28 mouse cellular contexts compared by ENCODE assay signal in genomic region chr17:15337906-15338305, GRCm38 (mm10).
"Had no signal": no experiment of that assay in that cellular context is flagged by ENCODE, and none has a peak within 500 bp of the region (broad histone marks: within the 10 kb centered on the region; RNA-seq: fewer than 3 reads in every experiment).

No protein-coding gene starts in this region.

- H3K4me2 ChIP-seq: heart, embryonic 11.5 days; heart, embryonic 13.5 days; heart, embryonic 15.5 days; hindbrain, embryonic 13.5 days; hindbrain, embryonic 15.5 days; kidney, embryonic 15.5 days; limb, embryonic 12.5 days; liver, embryonic 11.5 days; liver, embryonic 13.5 days; liver, embryonic 15.5 days had no signal

- H3K27ac ChIP-seq: heart, embryonic 13.5 days; heart, embryonic 15.5 days; hindbrain, embryonic 13.5 days; hindbrain, embryonic 15.5 days; hindbrain, postnatal 0 days; kidney, embryonic 15.5 days; kidney, postnatal 0 days; limb, embryonic 10.5 days; limb, embryonic 12.5 days; liver, embryonic 13.5 days; liver, embryonic 15.5 days had no signal

- H3K4me1 ChIP-seq: heart, embryonic 15.5 days; liver, embryonic 13.5 days; liver, embryonic 15.5 days had no signal

- DNase-seq: gastrocnemius, postnatal 14 days; gastrocnemius, postnatal 36 days; heart, adult 18-20 months; heart, postnatal 14 days; heart, postnatal 36 days; kidney, adult 11 months; kidney, adult 2 months; kidney, adult 9 months; kidney, postnatal 14 days; kidney, postnatal 36 days; layer of hippocampus, adult 9-11 months; layer of hippocampus, postnatal 36 days; liver; liver, embryonic 13.5 days; liver, postnatal 0 days had no signal

- H3K36me3 ChIP-seq: heart, embryonic 13.5 days; heart, embryonic 15.5 days; hindbrain, embryonic 13.5 days; hindbrain, embryonic 15.5 days; kidney, embryonic 15.5 days; limb, embryonic 10.5 days; limb, embryonic 12.5 days; liver, embryonic 13.5 days; liver, embryonic 15.5 days had no signal

- ATAC-seq: hindbrain, postnatal 0 days; intestine, embryonic 16.5 days; liver, postnatal 0 days had no signal

- H3K4me3 ChIP-seq: heart, embryonic 13.5 days; heart, embryonic 15.5 days; hindbrain, embryonic 13.5 days; hindbrain, embryonic 15.5 days; kidney, embryonic 15.5 days; limb, embryonic 10.5 days; limb, embryonic 12.5 days; liver, embryonic 13.5 days; liver, embryonic 15.5 days had no signal

- H3K9ac ChIP-seq: heart, embryonic 13.5 days; heart, embryonic 15.5 days; hindbrain, embryonic 13.5 days; hindbrain, embryonic 15.5 days; kidney, embryonic 15.5 days; limb, embryonic 12.5 days; liver, embryonic 13.5 days; liver, embryonic 15.5 days; liver, postnatal 0 days had no signal

- H3K27me3 ChIP-seq: heart, embryonic 13.5 days; heart, embryonic 15.5 days; hindbrain, embryonic 15.5 days; kidney, embryonic 15.5 days; limb, embryonic 12.5 days; liver, embryonic 13.5 days; liver, embryonic 15.5 days had no signal

- H3K9me3 ChIP-seq: heart, embryonic 13.5 days; heart, embryonic 15.5 days; hindbrain, embryonic 13.5 days; hindbrain, embryonic 15.5 days; kidney, embryonic 15.5 days; limb, embryonic 10.5 days; limb, embryonic 12.5 days; liver, embryonic 13.5 days; liver, embryonic 15.5 days had no signal
